Mouse (Mus musculus): Measurements from ENCODE around the gene Neu1. TPM values are rescaled to one million over a fixed set of nuclear protein-coding genes. Genes with fewer than 3 reads are reported as not detected.
"Not testable (repeated sequence)": the region's sequence is repeated elsewhere in the genome, so short reads cannot be mapped to it uniquely, and the experiment has no call there.

Gene Neu1
- total RNA-seq, 2 experiments from 2014 or later: 43.8 to 47.2 TPM

DNA sequence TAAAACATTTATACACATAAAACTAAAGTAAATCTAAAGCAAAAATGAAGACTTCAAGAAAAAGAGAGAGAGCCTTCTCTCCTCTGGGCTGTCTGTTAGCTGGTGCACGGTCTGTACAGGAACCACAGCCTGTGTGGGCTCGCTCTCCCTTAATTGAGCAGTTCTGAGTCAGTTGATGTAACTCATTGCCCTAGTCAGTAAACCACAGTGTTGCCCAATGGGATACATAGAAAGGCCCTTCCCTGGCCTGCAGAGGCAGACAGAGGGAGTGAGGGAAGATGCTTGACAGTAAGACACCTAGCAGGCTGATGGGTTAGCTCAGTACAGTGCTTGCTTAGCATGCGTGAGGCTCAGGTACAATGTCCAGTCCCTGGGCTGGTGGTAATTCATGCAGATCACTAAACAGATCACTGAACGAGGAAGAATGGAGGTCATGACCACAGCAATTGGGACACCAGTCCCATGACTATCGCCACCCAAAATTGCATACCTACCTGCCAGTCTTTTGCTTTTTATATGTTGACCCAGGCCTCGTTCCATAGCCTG, 7.0 kb downstream of the Neu1 start:
- intact Hi-C loops (cut with DNase I): no loop called here
- DNase-seq (ENCODE audit: low spot score in 2 of 2): no peak

DNA sequence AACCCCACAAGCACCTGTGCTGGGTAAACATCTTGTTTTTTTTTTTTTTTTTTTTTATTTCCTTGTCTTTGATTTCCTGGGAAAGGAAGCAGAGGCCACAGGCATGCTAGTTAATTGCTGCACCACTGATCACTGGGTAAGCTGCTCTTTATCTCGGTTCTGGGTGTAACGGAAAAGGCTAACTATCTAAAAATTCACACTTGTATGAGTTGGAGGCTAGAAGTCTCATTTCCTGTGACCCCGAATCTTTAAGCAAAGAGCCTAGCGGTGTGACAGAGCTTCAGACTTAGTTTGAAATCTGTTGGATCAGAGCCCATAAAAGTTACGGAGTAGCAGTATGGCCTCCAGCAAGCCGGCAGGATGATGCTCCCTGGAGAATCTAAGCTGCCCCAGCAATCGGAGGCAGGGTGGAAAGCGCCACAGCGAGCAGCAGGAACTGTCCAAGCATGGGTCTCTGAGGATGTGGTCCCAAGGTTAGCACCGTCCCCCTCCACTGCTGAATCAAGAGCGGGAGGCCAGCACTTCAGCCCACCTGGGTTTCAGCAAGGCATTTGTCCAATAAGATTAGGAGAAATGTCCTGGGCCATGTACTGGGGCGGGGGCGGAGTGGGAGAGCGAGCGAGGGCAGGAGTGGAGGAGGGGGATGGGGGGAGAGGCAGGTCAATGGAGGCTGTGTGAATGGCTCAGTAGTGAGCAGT, 10.4 kb downstream of the Neu1 start:
- no peak for DNase-seq (ENCODE audit: low spot score in 2 of 2)
- intact Hi-C loops (cut with DNase I): no loop called here

DNA sequence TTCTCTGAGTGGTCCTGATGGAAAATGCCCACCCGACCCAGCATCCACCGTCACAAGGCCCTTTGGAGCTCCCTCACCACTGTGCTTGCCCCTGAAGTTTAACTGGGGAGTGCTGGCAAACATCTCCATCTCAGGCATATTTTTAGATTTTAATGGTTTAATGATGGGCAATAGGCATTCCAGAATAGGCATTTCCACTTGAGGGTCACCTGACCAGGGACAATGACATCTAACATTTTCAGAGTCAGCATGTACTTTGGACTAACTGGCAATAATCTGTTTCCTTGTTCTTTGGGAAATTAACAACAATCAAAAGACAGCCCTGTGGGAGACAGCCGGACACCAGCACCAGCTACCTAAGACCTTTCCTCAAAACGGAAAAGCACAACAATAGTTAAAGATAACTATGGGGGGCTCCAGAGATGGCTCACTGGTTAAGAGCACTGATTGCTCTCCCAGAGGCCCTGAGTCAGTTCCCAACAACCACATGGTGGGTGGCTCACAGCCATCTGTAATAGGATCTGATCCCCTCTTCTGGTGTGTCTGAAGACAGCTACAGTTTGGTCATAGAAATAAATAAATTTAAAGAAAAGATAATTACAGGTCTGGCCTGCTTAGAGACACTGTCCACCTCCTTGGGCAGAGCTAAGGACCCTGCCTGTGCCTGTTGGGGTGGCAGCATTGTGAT, 12.2 kb downstream of the Neu1 start:
- DNase-seq (ENCODE audit: low spot score in 2 of 2): no peak
- intact Hi-C loops (cut with DNase I): no loop called here

DNA sequence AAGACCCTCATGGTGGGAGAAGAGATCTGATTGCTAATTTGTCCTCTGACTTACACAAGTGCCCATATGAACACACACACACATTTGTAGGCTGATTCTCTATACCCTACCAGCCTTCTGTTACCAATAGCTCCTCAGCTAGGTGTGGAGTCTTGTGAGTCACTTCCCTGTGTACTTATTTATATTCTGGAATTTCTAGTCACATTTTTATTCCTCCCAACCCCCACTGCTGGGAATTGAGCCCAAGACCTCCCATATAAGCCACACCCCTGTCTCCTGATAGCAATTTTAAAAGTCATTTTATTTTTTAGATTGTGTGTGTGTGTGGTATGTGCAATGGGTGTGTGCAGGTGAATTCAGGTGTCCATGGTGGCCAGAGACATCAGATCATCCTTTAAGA, 13.3 kb downstream of the Neu1 start:
- DNase-seq (ENCODE audit: low spot score in 2 of 2): no peak
- intact Hi-C loops (cut with DNase I): no loop called here

DNA sequence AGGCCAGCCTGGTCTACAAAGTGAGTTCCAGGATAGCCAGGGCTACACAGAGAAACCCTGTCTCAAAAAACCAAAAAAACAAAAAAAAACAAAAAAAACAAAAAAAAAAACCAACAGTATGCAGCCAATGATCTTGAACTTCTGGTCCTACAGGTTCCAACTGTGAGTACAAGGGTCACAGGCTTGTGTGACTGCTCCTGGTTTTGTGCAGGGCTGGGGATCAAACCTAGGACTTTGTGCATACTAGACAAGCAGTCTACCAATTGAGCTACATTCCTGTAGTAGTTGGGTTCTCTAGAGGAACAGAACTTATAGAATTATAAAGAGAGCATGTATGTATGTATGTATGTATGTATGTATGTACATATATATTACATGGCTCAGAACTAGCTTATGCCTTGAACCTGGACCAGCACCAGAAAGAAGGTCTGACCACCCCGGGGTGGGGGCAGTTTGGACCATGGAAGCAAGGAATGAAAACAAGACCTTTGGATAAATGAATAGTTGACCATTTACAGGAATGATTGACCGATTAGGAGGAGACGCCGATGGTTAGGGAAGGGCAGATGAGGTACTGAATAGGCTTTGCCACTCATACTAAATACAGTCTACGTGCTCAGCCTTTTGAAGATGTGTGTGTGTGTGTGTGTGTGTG, 15.6 kb downstream of the Neu1 start:
- DNase-seq (ENCODE audit: low spot score in 2 of 2): no peak
- intact Hi-C loops (cut with DNase I): no loop called here

DNA sequence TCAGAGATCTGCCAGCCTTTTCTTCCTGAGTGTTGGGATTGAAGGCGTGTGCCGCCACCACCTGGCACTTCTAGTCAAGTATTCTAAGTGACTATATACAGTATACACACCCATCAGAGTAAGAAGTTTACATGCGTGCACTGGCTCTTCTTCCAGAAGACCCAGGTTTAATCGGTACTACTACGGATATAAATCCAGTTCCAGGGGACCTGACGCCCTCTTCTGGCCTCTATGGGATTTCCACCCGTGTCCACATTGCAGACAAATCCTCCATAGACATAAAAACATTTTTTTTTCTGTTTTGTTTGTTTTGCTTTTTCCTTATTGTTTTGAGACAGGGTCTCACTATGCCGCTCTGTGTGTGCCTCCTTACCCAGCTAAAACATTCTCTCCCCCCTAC, 16.6 kb downstream of the Neu1 start:
- no peak for DNase-seq (ENCODE audit: low spot score in 2 of 2)
- intact Hi-C loops (cut with DNase I): no loop called here

DNA sequence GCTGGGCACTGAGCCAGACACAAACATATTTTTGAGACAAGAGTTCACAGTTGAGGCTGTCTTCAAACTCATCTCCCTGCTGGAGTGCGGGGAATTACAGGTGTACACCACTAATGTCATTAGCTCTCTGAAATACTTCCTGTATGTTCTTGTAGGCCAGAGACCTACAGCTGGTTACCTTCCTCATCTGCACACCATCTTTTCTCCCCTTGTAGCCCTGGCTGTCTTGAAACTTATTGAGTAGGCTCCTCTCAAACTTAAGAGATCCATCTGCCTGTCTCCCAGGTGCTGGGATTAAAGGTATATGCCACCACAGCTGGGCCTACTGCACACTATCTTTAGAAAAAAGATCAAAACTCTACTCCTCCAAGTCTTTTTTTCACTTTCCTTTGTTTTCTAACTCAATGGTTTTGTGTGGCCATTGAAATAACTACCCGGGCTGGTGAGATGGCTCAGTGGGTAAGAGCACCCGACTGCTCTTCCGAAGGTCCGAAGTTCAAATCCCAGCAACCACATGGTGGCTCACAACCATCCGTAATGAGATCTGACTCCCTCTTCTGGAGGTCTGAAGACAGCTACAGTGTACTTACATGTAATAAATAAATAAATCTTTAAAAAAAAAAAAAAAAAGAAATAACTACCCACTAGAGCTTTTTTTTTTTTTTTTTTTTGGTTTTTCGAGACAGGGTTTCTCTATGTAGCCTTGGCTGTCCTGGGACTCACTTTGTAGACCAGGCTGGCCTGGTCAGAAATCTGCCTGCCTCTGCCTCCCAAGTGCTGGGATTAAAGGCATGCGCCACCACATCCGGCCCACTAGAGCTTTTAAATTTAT, 17.9 kb downstream of the Neu1 start:
- intact Hi-C loops (cut with DNase I); DNase-seq (ENCODE audit: low spot score in 2 of 2): not testable (repeated sequence)

DNA sequence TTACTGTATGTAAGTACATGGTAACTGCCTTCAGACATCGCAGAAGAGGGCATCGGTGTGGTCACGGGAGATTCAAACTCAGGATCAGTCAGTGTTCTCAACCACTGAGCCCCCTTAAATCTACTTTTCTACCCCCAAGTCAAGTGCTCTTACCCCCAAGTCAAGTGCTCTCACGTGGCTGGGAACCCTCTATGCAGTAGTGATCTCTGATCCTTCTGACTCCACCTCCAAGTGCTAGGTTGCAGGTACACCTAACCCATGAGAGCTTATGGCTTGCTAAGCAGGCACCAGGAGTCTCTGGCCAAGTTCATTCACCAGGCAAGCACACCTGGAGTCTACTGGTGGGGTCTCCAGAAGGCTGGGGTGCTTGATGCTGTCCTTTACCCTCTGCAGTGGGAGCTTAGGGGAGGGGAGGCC, 18.5 kb downstream of the Neu1 start:
- intact Hi-C loops (cut with DNase I): no loop called here

DNA sequence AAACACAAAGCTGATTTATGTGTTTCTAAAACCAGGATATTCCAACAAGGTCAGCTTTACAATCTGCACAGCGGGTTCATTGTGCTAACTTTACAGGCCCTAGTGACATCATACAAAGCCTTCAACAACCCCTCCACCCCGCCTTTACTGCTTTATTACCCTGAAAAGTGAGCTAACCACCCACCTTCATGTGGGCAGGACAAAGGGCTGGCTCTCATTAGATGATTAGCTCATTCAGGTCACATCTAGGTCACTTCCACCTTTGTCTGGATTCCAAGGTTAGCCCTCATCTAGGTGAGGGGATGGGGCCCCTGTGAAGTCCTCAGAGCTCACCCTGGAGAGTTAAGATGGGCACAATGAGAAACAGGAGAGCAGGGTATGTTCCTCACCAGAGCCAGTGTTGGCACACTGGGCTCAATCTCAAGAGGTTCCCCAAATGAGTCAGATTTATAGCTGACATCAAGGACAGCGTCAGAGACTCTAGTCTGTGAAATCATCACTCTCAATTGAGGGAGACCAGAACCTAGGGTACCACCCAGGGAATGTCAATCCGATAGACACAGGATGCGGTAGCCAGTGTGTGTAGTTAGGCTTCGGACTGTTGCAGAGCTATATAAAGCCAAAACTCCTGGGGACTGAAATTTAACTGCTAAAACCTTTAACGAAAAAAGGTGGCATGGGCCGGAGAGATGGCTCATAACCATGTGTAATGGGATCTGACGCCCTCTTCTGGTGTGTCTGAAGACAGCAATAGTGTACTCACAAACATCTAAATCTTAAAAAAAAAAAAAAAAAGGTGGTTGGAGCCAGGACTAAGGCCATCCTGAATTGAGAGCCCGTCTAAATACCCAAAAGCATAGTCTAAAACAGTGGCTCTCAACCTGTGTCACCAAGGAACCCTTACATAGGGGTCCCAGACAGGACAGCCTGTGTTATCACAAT, 19.7 kb downstream of the Neu1 start:
- intact Hi-C loops (cut with DNase I): loop anchor here (5.0 kb wide), 1 partner anchor 53 kb away; the partner anchor contains the start of genes C2 and Ehmt2
- no peak for DNase-seq (ENCODE audit: low spot score in 2 of 2)

More for the DNA sequence above, 18.5 kb downstream of the Neu1 start:
- DNase-seq (ENCODE audit: low spot score in 2 of 2): no peak

DNA sequence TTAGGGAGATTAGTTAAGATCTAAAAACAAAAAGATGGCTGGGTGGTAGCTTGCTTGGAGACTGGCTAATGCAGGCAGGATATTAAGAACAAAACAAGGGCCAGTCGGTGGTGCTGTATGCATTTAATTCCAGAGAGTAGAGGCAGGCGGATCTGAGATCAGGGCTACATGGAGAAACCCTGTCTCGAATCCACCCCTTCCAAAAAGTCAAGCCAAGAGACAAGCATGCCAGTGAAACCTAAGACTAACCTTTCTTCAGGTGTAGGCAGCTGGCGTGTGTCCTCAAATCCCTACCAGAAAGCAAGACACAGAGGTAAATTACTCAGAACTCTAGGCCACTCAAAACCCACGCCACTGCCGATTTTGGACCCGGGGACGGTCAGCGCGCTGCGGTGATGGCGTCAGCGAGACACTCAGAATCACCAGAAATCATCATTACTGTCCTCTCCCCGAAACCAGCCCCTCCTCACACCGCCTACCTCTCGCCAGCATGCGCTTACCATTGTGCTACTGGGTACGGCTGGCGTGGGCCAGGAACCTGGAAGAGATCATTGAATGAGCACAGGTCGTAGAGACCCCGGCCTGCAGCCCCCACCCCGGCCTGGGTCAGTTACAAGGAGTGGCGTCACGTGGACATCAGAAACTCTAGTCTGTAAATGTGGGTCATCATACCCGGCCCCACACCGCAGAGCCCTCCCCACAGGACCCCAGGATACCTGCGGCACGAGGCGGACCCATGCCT, 20.8 kb downstream of the Neu1 start:
- intact Hi-C loops (cut with DNase I): loop anchor here (1.0 to 5.0 kb wide), 2 partner anchors 29 to 55 kb away; partner anchors contain the start of genes C2, Ehmt2 and Lsm2
- DNase-seq (ENCODE audit: low spot score in 2 of 2): peak; percentile 55 to 69

DNA sequence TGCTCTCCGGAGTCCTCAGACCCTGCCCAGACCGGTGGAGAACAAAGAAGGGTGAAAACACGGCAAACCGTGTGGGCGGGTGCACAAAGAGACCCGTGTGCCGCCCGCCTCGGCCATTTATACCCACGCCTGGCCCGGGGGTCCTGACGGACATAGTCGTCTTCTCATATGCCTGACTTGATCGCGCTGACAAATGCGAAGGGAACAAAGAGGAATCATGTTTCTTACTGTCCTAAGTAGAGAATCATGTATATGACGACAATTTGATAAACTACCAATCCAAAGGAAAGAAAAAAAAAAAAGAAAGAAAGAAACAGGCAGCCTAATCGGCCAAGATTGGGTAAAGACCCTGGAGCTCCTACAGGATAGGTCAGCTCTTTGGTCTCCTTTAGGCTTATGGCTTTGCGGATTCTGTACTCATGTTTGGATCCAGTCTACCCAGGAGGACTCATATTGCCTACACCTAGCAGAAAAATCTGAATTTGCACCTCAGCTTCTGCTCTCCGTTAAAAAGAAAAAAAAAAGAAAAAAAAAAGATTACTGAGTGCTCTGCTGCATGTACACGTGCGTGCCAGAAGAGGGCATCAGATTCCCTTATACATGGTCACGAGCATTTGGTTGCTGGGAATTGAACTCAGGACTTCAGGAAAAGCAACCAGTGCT, 21.5 kb downstream of the Neu1 start:
- intact Hi-C loops (cut with DNase I): loop anchor here (1.0 to 5.0 kb wide), 2 partner anchors 29 to 55 kb away; partner anchors contain the start of genes C2, Ehmt2 and Lsm2
- peak; percentile 26 to 79 for DNase-seq (ENCODE audit: low spot score in 2 of 2)

DNA sequence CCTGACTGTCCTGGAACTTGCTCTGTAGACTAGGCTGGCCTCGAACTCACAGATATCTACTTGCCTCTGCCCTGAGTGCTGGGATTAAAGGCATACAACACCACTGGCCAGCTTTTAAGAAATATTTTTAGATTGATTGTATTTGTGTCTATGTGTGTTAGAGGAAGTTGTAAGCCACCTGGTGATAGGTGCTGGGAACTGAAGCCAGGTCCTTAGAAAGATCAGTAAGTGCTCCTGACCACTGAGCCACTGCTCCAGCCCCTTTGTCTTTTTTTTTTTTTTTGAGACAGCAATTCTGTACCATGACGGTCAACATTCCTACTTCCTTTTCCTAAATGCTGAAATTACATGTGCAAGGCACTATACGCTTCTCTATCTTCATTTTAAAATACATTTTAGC, 22.2 kb downstream of the Neu1 start:
- DNase-seq (ENCODE audit: low spot score in 2 of 2): no peak
- intact Hi-C loops (cut with DNase I): loop anchor here (5.0 kb wide), 1 partner anchor 56 kb away; the partner anchor contains the start of genes C2 and Ehmt2

DNA sequence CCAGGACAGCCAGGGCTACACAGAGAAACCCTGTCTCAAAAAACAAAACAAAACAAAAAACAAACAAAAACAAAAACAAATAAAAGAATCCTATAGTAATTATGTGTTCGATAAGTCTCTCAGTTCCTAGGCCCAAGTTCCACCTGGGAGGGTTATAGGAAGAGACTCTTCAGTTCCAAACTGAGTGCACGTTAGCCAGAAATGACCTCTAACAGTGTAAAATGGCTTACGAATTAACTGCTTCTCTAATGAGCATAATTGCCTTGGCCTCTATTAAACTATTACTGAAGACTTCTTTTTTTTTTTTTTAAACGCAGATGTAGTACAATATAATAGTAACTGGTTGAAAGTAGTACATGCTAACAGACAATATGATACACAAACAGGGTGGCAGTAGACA, 22.9 kb downstream of the Neu1 start:
- no peak for DNase-seq (ENCODE audit: low spot score in 2 of 2)
- intact Hi-C loops (cut with DNase I): loop anchor here (5.0 kb wide), 1 partner anchor 57 kb away; the partner anchor contains the start of genes C2 and Ehmt2

DNA sequence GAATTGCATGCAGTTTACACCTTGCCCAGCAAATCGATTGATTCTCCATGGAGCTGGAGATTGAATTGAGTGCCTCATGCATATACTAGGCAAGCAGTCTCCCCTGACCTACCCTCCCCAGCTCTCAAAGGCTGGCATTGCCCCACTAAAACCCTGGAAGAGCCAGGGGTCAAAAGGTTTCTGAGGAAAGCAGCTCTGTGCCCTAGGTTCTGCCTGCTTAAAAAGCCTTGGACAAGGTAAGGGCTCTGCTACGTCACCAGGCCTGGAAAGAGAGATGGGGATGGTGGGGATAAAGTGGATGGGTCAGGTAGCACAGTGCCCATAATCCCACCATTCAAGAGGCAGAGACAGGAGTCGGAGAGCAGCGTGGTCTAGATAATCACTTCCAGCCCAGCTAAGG, 23.8 kb downstream of the Neu1 start:
- no peak for DNase-seq (ENCODE audit: low spot score in 2 of 2)
- intact Hi-C loops (cut with DNase I): loop anchor here (5.0 kb wide), 1 partner anchor 58 kb away; the partner anchor contains the start of genes C2 and Ehmt2

DNA sequence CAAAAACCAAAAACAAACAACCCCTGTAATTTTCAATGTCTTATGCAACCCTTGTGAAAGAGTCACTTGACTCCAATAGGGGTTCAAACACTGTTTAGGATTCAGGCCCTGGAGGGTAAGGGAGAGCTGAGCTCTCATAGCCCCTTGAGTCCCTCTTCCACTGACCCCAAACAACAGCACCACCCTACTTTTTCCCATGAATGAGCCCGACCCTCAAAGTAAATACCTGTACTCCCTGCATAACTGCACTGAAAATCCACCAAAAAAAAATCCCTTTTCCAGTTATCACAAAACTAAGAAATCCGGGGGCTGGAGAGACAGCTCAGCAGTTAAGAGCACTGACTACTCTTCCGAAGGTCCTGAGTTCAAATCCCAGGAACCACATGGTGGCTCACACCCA, 24.8 kb downstream of the Neu1 start:
- intact Hi-C loops (cut with DNase I): no loop called here
- DNase-seq (ENCODE audit: low spot score in 2 of 2): no peak

DNA sequence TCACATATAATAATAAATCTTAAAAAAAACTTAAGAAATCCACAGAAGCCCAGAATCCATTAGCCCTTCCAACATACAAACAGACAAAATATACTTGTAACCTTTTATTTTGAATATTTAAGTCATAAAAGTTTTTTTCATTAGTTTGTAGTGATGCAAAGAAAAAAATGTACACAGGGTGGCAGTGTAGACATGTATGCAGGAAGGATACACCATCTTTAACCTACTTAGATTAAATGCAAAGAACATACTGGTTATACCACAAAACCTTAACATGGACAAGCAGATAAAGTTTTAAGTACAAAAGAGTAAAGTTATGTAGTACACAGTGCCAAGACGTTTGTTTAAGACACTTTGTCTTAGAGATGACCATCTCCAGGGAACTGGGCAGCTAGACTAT, 25.3 kb downstream of the Neu1 start:
- intact Hi-C loops (cut with DNase I): no loop called here
- DNase-seq (ENCODE audit: low spot score in 2 of 2): no peak

DNA sequence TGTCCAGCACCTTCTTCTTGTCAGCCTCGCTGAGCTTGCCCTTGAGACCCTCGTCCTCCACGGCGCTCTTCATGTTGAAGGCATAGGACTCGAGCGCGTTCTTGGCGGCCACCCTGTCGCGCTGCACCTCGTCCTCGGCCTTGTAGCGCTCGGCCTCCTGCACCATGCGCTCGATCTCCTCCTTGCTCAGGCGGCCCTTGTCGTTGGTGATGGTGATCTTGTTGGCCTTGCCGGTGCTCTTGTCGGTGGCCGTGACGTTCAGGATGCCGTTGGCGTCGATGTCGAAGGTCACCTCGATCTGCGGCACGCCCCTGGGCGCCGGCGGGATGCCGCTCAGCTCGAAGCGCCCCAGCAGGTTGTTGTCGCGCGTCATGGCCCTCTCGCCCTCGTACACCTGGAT, 26.2 kb downstream of the Neu1 start:
- intact Hi-C loops (cut with DNase I): not testable (repeated sequence)

More for the DNA sequence above, 26.2 kb downstream of the Neu1 start:
- not testable (repeated sequence) for DNase-seq (ENCODE audit: low spot score in 2 of 2)

All from left cerebral cortex, postnatal 36 days (tissue).